Mouse (Mus musculus): ENCODE data around the gene Gm17018.
A peak's percentile ranks its signal among the peaks of the same experiment; 100 is the strongest.

Gm17018 gene

DNA sequence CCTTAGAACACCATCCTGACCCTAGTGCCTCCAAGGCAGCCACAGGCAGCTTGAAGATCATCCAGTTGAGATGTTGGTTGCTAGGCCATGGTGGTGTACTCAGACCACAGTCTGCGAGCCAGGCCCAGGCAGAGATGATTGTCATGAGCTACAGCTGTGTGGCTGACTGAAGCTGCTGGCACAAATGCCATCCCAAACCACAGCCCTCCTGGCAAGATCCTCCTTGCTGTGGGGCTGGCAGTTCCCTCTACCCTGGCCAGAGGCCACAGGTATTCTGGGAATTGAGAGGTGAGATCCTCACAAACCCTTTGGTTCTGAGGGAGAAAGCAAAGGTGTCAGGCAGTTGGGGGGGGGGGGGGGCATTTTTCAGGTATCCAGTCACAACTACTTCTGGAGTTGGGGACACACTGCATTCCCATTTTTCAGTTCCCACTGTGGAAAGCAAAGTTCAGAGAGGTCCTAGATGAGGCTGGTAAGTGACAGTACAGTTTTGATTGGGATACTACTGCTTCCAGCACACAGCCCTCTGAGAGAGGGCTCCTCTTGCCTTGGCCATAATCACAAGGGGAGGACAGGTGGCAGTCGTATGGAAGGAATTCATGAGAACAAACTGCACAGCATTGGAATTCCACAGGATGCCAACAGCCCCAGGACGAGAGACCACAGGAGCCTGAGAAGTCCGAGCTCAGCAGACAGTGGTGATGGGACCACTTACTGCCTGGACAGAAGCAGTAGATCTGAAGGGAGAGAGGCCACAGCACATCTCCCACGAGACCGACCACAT is 27.3 kb downstream of the Gm17018 start:
- DNase-seq (ENCODE audit: extremely low spot score): no peak

DNA sequence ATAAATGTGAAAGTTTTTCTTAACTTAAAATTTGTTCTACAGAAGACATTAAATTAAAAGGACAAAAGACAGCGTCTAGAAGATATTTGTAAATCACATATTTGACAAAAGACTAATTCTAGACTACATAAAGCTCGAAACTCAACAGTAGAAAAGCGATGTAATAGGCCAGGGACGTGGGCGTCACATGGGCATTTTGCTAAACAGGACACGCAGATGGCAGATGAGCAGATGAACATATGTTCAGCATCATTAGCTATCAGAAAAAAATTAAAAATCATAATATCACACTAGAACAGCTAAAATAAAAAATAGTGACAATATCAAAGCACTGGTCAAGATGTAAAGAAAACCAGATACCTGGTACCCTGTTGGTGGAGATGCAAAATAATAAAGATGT is 29.3 kb downstream of the Gm17018 start:
- no peak for DNase-seq (ENCODE audit: extremely low spot score)

DNA sequence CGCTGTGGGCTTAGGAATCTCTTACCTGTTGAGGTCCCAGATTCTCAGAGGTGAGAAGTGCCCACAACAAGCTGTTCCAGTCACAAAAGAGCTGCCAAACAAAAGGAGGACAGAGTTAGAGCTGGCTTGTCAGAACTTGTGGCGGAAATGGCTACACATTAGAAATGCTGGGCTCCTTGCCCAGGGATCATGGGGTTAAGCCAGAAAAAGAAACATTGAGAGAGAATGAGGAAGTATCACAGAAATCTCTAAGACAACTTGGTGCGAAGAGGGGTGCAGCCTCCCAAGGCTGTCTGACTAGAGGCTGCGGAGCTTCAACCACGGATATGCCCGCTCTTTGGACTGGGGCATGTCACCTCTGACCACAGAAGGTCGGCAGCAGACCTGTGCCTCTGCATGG is 31.3 kb downstream of the Gm17018 start:
- no peak for DNase-seq (ENCODE audit: extremely low spot score)

DNA sequence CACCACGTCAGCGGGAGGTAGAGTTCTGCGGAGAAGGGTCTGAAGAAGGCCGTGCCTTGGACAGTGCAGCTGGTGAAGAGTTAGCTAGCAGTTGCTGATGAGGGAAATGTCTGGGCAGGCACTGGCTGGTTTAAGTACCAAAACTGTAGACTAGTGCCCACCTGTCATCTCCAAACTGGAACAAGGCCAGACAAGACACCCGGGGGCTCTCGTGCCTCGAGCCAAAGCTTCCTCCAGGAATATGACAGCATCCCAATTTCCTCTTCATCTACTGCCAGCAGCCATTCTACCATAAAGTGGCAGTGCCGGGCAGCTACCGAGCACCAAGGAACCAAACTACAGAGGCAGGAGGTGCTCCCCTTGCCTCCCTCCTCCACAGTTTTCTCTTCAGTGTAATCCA is 32.5 kb downstream of the Gm17018 start:
- no peak for DNase-seq (ENCODE audit: extremely low spot score)

DNA sequence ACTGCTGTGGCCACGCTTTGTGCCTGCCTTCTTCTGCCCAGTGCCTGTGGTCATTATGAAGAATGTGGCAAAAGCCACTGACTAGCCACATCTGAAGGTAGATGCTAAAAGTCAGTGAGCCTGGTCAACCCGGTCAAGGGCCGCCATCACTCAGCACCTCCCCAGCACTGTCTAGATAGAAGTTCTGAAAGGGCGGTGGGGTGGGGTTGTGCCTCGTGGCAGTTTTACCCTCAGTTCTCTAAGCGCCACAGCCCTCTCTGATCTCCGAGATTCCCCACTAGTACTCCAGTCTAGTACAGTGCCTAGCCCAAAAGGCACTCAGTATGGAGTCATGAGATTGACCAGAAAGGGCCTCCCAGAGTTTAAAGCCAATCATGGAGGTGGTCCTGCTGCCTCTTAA is 33.7 kb downstream of the Gm17018 start:
- no peak for DNase-seq (ENCODE audit: extremely low spot score)

DNA sequence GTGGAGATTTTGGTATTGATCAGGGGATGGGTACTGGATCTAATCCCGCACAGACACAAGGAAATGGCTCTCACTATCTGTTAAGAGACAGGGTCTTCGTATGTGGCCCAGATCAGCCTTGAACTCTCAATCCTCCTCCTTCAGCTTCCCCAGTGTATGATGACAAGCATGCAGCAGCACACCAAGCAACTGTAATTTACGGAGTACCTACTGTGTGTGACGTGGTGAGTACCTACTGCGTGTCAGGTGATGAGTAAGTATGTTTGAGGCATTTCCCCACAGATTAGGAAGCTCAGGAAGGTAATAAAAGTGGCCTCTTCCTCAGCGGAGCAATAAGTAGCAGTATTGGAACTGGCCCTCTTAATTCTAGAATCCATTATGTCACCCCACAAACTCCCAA is 35.1 kb downstream of the Gm17018 start:
- DNase-seq (ENCODE audit: extremely low spot score): no peak

DNA sequence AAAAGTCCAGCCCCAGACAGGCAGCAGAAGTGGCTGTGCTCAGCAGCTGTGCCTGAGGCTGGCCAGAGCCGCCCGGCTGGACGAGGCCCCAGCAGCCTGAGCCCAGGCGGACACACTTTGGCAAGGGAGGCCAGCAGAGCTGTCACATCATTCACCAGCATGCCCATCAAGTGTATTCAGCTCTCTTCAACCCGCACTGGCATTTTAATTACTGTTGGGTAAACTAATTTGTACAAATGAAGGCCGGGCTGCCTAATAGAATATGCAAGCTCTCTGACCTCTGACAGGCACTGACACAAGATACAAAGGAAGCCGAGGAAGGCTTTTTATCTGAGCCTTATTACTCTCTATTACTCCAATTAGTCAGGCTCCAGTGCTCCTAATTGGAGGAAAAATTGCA is 35.6 kb downstream of the Gm17018 start:
- no peak for DNase-seq (ENCODE audit: extremely low spot score)

DNA sequence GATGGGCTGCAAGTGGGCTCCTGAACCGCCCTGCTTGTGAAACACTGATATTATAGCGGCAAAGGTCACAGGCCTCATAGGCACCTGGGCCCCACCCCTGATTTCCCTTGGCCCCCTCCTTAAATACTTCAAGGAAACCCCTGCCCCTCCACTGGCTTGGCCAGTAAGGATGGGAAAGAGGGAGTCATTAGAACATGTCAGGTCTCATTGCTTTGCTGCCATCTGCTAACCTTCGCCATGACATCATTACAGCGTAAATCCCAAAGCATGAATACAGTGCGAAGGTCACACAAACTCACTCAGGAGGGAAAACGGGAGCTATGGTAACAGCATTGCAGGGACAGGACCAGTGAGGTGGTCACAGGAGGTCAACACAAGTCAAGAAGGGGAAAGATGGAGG is 36.0 kb downstream of the Gm17018 start:
- DNase-seq (ENCODE audit: extremely low spot score): no peak

DNA sequence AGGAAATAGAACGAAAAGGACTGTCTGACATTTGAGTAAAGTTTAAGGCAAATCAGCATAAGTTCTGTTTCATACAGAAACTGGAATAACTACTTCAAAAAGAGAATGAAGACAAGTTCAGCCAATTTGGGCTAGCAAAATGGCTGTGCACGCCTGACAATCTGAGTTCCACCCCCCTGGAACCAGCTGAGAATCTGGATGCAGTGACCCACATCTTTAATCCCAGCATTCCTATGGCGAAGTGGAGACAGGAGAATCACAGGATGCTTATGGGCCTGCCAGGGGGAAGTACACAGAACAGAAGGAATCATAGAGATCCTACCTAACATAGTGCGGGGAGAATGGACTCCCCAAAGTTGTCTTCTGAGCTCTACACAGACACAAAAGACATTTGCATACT is 36.7 kb downstream of the Gm17018 start:
- DNase-seq (ENCODE audit: extremely low spot score): no peak

DNA sequence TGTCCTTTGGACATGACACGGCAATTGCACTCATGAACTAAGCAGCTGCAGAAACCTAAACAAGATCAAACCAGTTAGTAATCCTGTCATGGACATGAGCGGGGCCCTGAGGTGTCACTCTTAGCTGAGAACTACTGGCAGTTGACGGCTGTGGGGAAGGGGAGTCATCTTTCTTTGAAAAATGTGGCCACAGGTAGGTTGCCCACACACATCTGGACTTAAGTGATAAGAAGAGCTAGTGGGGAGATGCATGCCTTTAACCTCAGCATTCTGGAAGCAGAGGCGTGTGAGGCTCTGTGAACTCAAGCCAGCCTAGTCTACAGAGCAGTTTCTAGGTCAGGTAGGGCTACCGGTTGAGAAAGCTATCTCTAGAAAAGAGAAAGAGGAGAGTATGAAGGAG is 42.2 kb downstream of the Gm17018 start:
- no peak for DNase-seq (ENCODE audit: extremely low spot score)

DNA sequence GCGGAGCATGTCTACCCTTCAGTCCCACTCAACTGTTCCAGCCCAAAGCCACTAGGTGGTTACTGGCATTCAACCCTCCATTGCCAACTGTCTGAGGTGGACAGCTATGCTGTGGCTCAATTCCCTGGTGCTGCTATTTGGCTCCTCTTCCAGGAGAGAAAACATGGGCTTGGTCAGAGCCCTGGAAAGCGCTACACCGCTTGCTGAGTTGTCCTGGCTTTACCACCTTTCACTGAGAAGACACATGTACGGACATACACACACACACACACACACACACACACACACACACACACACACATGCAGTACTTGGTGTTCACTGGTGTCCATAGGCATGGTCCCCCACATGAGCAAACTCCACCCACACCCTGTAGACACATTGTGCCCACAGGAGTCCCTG is 46.3 kb downstream of the Gm17018 start:
- no peak for DNase-seq (ENCODE audit: extremely low spot score)

DNA sequence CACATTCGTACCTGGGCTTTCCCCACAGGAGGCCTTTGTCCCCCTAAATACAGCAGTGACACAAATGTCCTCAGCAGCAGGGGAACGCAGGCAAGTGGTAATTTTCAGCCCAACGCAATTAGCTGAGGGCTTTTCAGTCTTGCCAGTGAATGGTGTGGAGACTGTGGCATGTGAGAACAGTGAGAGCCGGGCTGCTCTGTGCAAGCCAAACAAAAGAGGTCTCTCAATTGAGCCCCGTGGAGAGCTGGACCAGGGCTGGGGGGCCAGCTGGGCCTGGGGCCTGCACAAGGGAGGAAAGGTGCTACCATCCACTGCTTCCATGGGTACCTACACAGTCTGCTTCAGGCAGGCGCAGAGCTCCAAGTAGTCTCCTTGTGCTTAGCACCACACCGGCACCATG is 47.1 kb downstream of the Gm17018 start:
- peak; percentile 34 for DNase-seq (ENCODE audit: extremely low spot score)

DNA sequence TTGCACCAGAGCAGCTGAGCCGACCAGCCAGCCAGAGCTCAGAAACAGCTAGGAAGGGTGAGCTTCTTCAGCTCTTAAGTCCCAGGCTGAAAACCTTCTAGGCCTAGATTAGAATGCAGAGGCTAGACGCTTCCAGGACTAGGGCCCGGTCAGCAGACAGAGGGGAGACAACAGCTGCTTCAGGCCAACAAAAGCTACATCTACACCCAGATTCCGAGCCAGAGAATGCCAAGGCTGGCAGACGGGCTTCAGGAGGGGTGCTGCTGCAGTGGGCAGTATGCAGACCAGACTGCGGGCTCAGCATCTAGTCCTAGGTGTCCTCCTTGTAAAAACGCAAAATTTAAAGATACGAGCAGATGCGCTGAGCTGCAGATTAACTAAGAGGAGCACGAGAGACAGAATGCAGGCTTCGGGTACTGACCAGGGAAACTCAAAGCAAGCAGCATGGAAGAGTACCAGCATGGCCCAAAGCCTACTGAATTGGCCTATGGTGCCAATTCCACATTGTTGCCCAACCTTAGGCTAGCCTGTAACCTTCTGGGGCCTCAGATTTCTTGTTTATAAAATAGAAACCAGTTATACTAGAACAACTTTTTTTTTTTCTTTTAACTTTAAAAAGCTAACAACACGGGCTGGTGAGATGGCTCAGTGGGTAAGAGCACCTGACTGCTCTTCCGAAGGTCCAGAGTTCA is 48.4 kb downstream of the Gm17018 start:
- no peak for DNase-seq (ENCODE audit: extremely low spot score)

DNA sequence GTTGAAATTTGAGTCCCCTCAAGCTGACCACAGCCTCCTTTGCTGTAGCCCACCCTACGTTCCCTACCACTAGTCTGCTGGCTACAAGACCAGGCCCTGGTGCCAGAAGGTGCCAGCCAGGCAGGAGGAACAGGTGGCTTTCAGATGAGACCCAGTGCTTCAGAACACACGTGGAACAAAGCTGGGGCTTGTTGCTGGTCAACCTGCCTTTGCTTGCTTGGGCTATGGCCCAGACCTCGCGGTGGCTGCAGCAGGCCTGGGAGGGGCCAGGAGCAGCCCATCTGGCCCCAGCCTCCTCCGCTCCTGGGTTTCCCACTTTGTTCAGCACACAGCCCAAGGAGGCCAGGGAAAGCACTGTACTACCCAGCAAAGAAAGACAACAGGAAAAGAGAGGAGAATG is 50.4 kb downstream of the Gm17018 start:
- no peak for DNase-seq (ENCODE audit: extremely low spot score)

DNA sequence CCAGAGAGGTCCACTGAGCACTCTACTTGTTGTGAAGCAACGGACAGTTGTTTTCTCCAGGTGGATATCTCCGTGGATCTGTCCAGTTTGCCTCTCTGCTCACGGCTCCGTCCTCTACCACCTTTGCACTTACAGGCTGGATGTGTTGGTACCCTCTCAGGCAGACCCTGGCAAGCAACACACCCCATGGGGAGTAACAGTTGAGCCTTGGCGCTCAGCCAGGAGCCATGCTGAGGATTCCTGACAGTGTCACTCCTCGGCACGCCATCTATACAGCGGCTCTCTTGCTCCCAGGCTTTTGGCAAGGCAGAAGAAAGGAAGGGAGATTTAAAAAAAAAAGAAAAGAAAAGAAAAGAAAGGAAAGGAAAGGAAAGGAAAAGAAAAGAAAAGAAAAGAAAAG is 54.0 kb downstream of the Gm17018 start:
- DNase-seq (ENCODE audit: extremely low spot score): no peak

DNA sequence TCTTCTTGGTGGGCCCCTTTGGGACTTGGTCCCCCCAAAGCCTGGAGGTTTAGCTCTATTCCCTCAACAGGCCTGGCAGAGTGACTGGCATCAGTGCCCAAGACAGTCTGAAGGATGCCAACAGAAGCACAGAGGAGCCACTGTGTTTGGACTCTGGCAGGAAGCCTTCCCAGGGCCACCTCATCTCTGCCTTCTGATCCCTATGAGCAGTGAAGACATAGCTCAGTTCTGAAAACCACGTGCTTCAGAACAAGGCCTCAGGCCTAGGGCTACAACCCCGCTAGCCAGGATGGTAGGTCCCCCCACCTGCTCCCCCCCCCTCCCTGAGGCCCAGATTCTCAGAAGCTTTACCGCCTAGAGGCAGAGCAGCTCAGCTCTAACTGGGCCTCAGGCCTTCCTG is 54.5 kb downstream of the Gm17018 start:
- no peak for DNase-seq (ENCODE audit: extremely low spot score)

DNA sequence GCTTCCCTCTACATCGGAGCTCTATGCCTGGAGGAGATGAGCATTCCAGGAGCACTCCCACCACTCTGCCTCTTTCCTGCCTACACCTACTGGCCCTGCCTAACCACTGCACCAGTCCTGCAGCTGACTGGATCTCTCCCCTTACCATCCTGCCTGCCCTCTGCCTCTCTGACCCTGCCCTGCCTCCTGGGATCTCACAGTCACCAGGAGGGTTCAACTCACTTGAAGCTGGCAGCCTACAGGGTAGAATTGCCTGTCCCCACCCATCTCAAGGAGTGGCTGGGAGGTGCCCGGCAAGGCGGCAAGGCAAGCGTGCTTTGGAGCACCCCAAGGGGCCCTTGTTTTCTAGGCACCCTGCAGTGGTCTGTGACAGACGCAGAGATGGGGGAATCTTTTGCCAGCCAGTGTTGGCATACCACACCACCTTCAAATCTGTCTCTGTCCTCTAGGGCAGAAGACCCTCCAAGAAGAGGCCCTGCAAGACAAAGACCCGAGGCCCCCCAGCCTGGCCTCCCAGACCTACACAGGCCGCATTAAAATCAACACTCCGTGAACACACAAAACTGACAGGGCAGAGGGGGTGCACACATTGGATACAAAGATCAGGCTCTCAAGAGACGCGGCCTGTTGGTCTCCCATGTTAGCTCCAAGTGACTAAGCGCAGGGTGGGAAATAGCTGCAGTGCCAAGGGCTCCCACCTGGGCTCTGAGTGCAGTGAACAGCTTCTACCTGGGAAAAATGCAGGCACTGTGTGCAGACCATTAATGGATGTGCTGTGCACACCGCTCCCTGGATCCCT is 55.2 kb downstream of the Gm17018 start:
- DNase-seq (ENCODE audit: extremely low spot score): no peak

DNA sequence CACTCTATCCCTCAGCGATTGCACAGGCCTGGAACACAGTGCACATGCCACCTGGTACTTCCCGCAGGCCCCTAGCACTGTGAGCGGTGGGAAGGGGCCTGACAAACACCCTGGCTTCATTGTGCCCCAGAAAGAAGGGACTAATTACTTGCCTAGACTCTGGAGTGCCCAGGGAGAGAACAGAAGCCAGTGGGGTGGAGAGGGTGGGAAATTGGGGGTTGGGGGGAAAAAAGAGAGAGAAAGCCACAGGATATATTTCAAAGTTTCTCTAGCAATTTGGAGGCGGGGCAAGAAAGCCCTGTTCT is 55.8 kb downstream of the Gm17018 start:
- peak; percentile 20 for DNase-seq (ENCODE audit: extremely low spot score)

DNA sequence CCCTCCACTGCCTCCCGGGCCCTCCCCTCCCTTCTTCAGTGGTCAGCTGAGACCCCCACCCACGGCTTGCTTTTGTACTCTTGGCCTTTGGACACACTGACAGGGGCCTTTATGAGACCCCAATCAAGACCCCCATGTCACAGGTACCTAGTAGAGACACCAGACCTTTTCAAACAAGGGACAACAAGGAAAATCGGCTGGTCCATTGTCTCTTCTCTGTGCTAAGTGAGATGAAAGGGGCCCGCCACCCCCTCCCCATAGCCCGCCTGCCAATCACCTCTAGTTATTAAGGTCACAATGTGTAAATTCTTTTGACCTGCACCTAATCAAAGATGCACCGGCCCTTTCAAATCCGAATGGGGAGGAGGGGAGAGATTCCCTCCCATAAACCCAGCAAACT is 56.3 kb downstream of the Gm17018 start:
- peak; percentile 23 for DNase-seq (ENCODE audit: extremely low spot score)

DNA sequence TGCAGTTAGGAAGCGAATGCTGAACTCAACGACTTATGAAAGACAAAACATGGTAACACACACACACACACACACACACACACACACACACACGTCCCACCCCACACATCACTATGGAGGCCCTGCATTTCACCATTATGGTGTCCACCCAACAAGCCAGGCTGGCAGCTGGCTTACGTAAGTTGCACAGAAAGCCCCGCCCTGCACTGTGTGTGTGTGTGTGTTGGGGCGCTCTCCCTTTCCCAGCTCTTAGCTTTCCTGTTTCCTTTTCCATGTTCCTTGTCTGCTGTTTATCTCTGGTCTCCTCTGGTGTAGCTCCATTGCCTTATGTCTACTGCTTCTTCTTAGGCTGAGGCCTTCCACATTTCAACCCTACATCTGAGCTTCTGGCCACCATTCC is 57.8 kb downstream of the Gm17018 start:
- no peak for DNase-seq (ENCODE audit: extremely low spot score)

DNA sequence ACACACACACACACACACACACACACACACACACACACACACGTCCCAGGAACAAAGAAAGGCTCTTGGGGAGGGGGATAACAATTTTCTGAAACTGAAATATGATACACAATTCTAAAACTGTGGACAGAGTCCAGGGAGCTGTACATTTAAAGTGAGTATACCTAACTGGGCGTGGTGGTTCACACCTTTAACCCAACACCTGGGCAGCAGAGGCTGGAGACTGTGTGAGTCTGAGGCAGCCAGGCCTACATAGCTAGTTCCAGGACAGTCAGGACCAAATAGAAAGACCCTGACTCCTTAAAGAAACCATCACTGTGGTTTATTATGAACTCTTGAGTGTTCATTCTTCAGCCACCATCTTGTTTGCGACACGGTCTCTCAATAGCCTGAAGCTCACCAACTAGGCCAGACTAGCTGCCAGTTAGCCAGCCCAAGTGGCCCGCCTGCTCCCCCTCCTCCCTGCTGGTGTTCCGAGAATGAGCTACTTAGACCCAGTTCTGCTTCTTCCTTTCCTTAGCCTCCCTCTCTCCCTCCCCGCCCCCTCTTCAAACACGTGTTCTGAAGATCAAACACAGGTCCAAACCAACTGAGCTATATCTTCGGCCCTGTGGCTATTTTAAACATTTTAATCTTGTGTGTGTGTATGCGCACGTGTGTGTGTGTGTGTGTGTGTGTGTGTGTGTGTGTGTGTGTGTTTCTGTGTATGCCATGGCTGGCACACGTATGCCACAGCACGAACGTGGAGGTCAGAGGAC is 59.5 kb downstream of the Gm17018 start:
- DNase-seq (ENCODE audit: extremely low spot score): no peak

DNA sequence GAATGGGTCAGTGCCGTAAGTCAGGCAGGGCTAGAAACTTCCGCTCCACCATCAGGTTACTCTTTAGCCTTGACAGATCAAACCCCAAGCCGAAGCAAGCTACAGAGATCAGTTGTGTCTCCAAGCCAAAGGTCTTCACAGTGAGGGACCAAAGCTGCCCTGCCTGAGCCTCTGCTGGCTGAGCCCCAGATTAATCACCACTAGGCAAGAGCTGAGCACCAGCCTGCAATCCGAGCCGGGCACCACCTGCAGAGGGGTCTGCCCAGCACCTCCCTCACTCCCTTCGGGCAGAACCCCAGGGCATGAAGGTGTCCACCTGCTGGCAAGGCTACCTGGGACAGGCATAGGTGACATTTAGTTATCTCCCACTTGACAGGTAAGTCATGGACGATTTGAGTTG is 60.6 kb downstream of the Gm17018 start:
- DNase-seq (ENCODE audit: extremely low spot score): no peak

Data from embryo, embryonic 9.5 days (tissue).